Comparison of ENCODE assay signal across 8 mouse cellular contexts in the genomic region with DNA sequence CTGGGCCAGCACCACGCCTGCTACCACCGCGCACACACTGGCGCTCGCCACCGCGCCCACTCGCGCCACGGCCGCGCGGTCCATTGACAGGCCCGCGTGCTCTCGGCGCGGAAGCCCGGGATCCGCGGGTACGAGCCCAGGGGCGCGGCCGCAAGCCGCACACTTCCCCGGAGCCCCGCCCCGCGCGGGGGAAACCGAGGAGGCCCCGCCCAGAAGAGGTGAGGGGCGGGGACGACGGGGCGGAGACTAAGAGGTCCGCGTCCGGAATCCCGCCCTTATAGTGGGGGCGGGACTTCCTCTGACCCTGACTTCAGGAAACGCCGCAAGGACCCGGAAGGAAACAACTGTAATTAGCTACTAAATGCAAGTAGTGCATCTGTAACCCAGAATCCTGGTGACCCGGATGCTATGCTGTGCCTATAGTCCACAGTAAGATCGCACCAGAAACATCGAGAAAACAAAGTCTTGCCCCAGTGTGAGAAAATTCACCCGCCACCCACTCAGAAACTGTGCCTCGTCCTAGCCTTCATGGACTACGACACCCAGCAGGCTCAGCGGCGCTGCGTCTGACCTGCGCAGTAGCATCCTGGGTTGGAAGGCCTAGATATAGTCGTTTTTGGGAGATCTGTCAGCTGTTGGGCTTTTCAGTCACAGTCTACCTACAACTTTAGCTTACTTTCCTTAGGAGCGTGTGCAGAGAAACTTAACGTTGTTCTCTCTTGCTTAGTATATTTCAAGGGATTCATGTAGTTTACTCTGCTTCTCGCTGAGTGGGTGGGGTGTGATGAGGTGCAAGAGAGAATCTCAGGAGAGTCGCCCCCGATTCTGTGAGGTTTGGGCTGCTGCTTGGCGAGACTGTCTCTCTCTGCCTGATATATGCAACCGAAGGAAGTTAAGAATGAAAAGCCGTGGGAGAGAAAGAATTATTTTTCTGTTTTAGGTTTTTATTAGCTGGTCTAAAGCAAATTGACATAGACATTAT. TPM values are rescaled to one million over a fixed set of nuclear protein-coding genes. Genes with fewer than 3 reads are reported as not detected.
DNase-seq lines count a peak whose midpoint lies in the region; ATAC-seq and TF ChIP-seq lines count a peak whose summit lies in the region.

TSS of gene Nt5c3 (minus strand) at position 207 of the 982 bp plus-strand sequence.
TSS of gene Vmn1r4 (plus strand) at position 290 of the 982 bp plus-strand sequence.

- H3K36me3 ChIP-seq in forebrain, embryonic 10.5 days (replicated peaks) = no peaks in the 10 kb centered on the region
- H3K36me3 ChIP-seq in heart, embryonic 15.5 days = no peaks in the 10 kb centered on the region
- H3K36me3 ChIP-seq in liver, embryonic 14.5 days (replicated peaks; ENCODE audit: control insufficient read depth, insufficient read depth, low read depth) = no peaks in the 10 kb centered on the region
- H3K36me3 ChIP-seq in neural tube, embryonic 11.5 days (ENCODE audit: control insufficient read depth, insufficient read depth, low read length) = no peaks in the 10 kb centered on the region
- H3K36me3 ChIP-seq in stomach, postnatal 0 days (ENCODE audit: control insufficient read depth, insufficient read depth, low read length) = no peaks in the 10 kb centered on the region

- H3K9ac ChIP-seq in heart, embryonic 15.5 days = peak within 1 kb of the TSS; percentile 87
- peak within 1 kb of the TSS; percentile 96 for H3K9ac ChIP-seq in liver, embryonic 14.5 days (replicated peaks)
- H3K9ac ChIP-seq in neural tube, embryonic 11.5 days (ENCODE audit: low read length) = peak within 1 kb of the TSS; percentile 74
- peak within 1 kb of the TSS; percentile 81 for H3K9ac ChIP-seq in stomach, postnatal 0 days (ENCODE audit: low read length)

- no peaks in the 10 kb centered on the region for H3K27me3 ChIP-seq in forebrain, embryonic 10.5 days (ENCODE audit: poor library complexity, severe bottlenecking)
- H3K27me3 ChIP-seq in heart, embryonic 15.5 days = no peaks in the 10 kb centered on the region
- no peaks in the 10 kb centered on the region for H3K27me3 ChIP-seq in liver, embryonic 14.5 days (ENCODE audit: control insufficient read depth, insufficient read depth, low read length)
- H3K27me3 ChIP-seq in neural tube, embryonic 11.5 days (ENCODE audit: control insufficient read depth, insufficient read depth, low read length) = no peaks in the 10 kb centered on the region
- no peaks in the 10 kb centered on the region for H3K27me3 ChIP-seq in stomach, postnatal 0 days (ENCODE audit: control insufficient read depth, insufficient read depth, low read length)

- peak; percentile 9; the same call in 1 of the 2 replicates for TF ChIP-seq CTCF in liver, embryonic 14.5 days (IDR thresholded peaks at IDR 0.05; ENCODE audit: low read depth)
- no peak for TF ChIP-seq CTCF in stomach, postnatal 0 days (IDR thresholded peaks at IDR 0.05; ENCODE audit: low read depth)

- H3K4me1 ChIP-seq in forebrain, embryonic 10.5 days = peaks cover 16% of the 10 kb centered on the region
- H3K4me1 ChIP-seq in heart, embryonic 15.5 days (replicated peaks) = peaks cover 21% of the 10 kb centered on the region
- peaks cover 32 to 35% of the 10 kb centered on the region in 2 experiments for H3K4me1 ChIP-seq in liver, embryonic 14.5 days (replicated peaks; ENCODE audit: control insufficient read depth in 2 of 2, insufficient read depth in 2 of 2, low read length in 1 of 2)
- no peaks in the 10 kb centered on the region for H3K4me1 ChIP-seq in neural tube, embryonic 11.5 days (ENCODE audit: control insufficient read depth, insufficient read depth, low read length)
- H3K4me1 ChIP-seq in stomach, postnatal 0 days (replicated peaks; ENCODE audit: control insufficient read depth, insufficient read depth) = no peaks in the 10 kb centered on the region

- peak within 1 kb of the TSS; percentile 68 for H3K4me2 ChIP-seq in heart, embryonic 15.5 days
- H3K4me2 ChIP-seq in liver, embryonic 14.5 days (ENCODE audit: low read depth) = peak within 1 kb of the TSS; percentile 89
- peak within 1 kb of the TSS; percentile 52 for H3K4me2 ChIP-seq in neural tube, embryonic 11.5 days (ENCODE audit: low read depth)
- peak within 1 kb of the TSS; percentile 66 for H3K4me2 ChIP-seq in stomach, postnatal 0 days (replicated peaks; ENCODE audit: low read depth)

- H3K9me3 ChIP-seq in forebrain, embryonic 10.5 days = no peaks in the 10 kb centered on the region
- no peaks in the 10 kb centered on the region for H3K9me3 ChIP-seq in heart, embryonic 15.5 days (replicated peaks)
- H3K9me3 ChIP-seq in liver, embryonic 14.5 days (ENCODE audit: control insufficient read depth, low read length) = no peaks in the 10 kb centered on the region
- no peaks in the 10 kb centered on the region for H3K9me3 ChIP-seq in neural tube, embryonic 11.5 days (ENCODE audit: control insufficient read depth, low read length)
- 0 out of 2 replicates have a peak, but pooled peaks cover 2% of the 10 kb centered on the region for H3K9me3 ChIP-seq in stomach, postnatal 0 days (ENCODE audit: control insufficient read depth, low read length)

- ATAC-seq in heart, embryonic 15.5 days (replicated peaks; ENCODE audit: insufficient number of reproducible peaks, insufficient read depth, low FRiP score, low read depth) = peak; percentile 98
- peak; percentile 84 for ATAC-seq in liver, embryonic 14.5 days (ENCODE audit: insufficient read depth)
- peak; percentile 96 for ATAC-seq in neural tube, embryonic 11.5 days (ENCODE audit: insufficient read depth, low FRiP score, low TSS enrichment)
- ATAC-seq in stomach, postnatal 0 days (ENCODE audit: low FRiP score, low TSS enrichment) = peak; percentile 98

- peak within 1 kb of the TSS; percentile 78 for H3K4me3 ChIP-seq in forebrain, embryonic 10.5 days
- H3K4me3 ChIP-seq in heart, embryonic 15.5 days = peak within 1 kb of the TSS; percentile 86
- H3K4me3 ChIP-seq in liver, embryonic 14.5 days (ENCODE audit: insufficient read depth in 1 of 2, low read depth in 2 of 2, low read length in 2 of 2) = peak within 1 kb of the TSS; percentile 85 to 92
- peak within 1 kb of the TSS; percentile 72 for H3K4me3 ChIP-seq in neural tube, embryonic 11.5 days (ENCODE audit: low read depth, low read length)
- H3K4me3 ChIP-seq in stomach, postnatal 0 days (ENCODE audit: low read depth, low read length) = peak within 1 kb of the TSS; percentile 75

- H3K27ac ChIP-seq in forebrain, embryonic 10.5 days = peak within 1 kb of the TSS; percentile 90
- H3K27ac ChIP-seq in heart, embryonic 15.5 days = peak within 1 kb of the TSS; percentile 86
- H3K27ac ChIP-seq in liver, embryonic 14.5 days = peak within 1 kb of the TSS; percentile 73
- H3K27ac ChIP-seq in neural tube, embryonic 11.5 days (ENCODE audit: low read depth, low read length) = peak within 1 kb of the TSS; percentile 68
- peak within 1 kb of the TSS; percentile 84 for H3K27ac ChIP-seq in stomach, postnatal 0 days (replicated peaks)

- WGBS in forebrain, embryonic 10.5 days = 3% methylated on average over 64 of the region's 64 CpGs
- 3% methylated on average over 61 of the region's 64 CpGs for WGBS in heart, embryonic 15.5 days
- 3% methylated on average over 64 of the region's 64 CpGs for WGBS in liver, embryonic 14.5 days (ENCODE audit: insufficient replicate concordance)
- 4% methylated on average over 61 of the region's 64 CpGs for WGBS in neural tube, embryonic 11.5 days
- 3% methylated on average over 64 of the region's 64 CpGs for WGBS in stomach, postnatal 0 days

- peak; percentile 6; the same call in 1 of the 2 replicates for TF ChIP-seq EP300 in liver, embryonic 14.5 days (IDR thresholded peaks at IDR 0.05; ENCODE audit: low read depth)
- peak; percentile 2 for TF ChIP-seq EP300 in stomach, postnatal 0 days (optimal IDR thresholded peaks at IDR 0.05)

- DNase-seq in CD8-positive naive resting alpha-beta T cell, adult 2 months (ENCODE audit: low read depth in 2 of 2, low spot score in 2 of 2) = peak; percentile 85 to 89
- DNase-seq in c-Kit-positive CD71-negative TER-119-negative erythroid progenitor cells, embryonic 14.5 days (ENCODE audit: low read depth) = peak; percentile 92
- DNase-seq in forebrain, embryonic 10.5 days (ENCODE audit: extremely low spot score, low spot score) = peak; percentile 91
- peak; percentile 95 to 96 for DNase-seq in kidney, postnatal 25 days
- peak; percentile 93 to 95 (median 94) for DNase-seq in liver, embryonic 14.5 days (ENCODE audit: low read depth in 3 of 3, low spot score in 3 of 3)
- DNase-seq in neural tube, embryonic 11.5 days (ENCODE audit: low spot score) = peak; percentile 98
- DNase-seq in stomach, postnatal 0 days (ENCODE audit: low spot score) = peak; percentile 95

RNA-seq across cellular contexts. Expression of gene Nt5c3, which starts in this region (rescaled TPM):
- polyA plus RNA-seq in forebrain, embryonic 10.5 days (2016; fragmentation: Nextera tagmentation; extraction: Ambion mirVana) = 57.7 and 59.9 TPM in 2 replicates
- polyA plus RNA-seq in heart, embryonic 15.5 days (2015; fragmentation: Nextera tagmentation; extraction: Ambion mirVana) = 64.4 and 71.7 TPM in 2 replicates
- 55.6 and 84.0 TPM in 2 replicates for polyA plus RNA-seq in liver, embryonic 14.5 days (2012; rRNA removed)
- 255 and 257 TPM in 2 replicates for polyA plus RNA-seq in liver, embryonic 14.5 days (2014; fragmentation: Nextera tagmentation; extraction: Ambion mirVana)
- 89.0 and 90.7 TPM in 2 replicates for polyA plus RNA-seq in neural tube, embryonic 11.5 days (2014; fragmentation: Nextera tagmentation; extraction: Ambion mirVana)
- 123 and 124 TPM in 2 replicates for polyA plus RNA-seq in stomach, postnatal 0 days (2015; fragmentation: Nextera tagmentation; extraction: Ambion mirVana)

RNA-seq across cellular contexts. Expression of gene Vmn1r4, which starts in this region (rescaled TPM):
- polyA plus RNA-seq in forebrain, embryonic 10.5 days (2016; fragmentation: Nextera tagmentation; extraction: Ambion mirVana) = 0.33 and 0.36 TPM in 2 replicates
- polyA plus RNA-seq in heart, embryonic 15.5 days (2015; fragmentation: Nextera tagmentation; extraction: Ambion mirVana) = 0.10 and 0.21 TPM in 2 replicates
- polyA plus RNA-seq in liver, embryonic 14.5 days (2012; rRNA removed) = 0.10 and 0.13 TPM in 2 replicates
- 0.11 and 0.28 TPM in 2 replicates for polyA plus RNA-seq in liver, embryonic 14.5 days (2014; fragmentation: Nextera tagmentation; extraction: Ambion mirVana)
- polyA plus RNA-seq in neural tube, embryonic 11.5 days (2014; fragmentation: Nextera tagmentation; extraction: Ambion mirVana) = 0.21 and 0.28 TPM in 2 replicates
- 0.12 and 0.29 TPM in 2 replicates for polyA plus RNA-seq in stomach, postnatal 0 days (2015; fragmentation: Nextera tagmentation; extraction: Ambion mirVana)

Comparison
In these comparisons a context has a peak if more than half of its experiments do, and no peak if none do; other contexts are left out.
1. Peak in every context shown above with its lines: DNase-seq, ATAC-seq, H3K4me3 ChIP-seq and H3K27ac ChIP-seq.